Mouse (Mus musculus) intestine, embryonic 16.5 days (tissue): ENCODE data around the gene Grin3b. TPM values are rescaled to one million over a fixed set of nuclear protein-coding genes. Genes with fewer than 3 reads are reported as not detected.

Experiments
- ATAC-seq: fragments of 200-750 bp; cut with Nextera tagmentation; 2 replicates; pipeline ENCODE4 v1.8.0; 2017; ENCODE audit warnings: moderate TSS enrichment, moderate library complexity
- H3K27ac ChIP-seq: fragments of 300-500 bp; sonication (generic); 2 replicates; pipeline ENCODE4 v1.5.1; 2014; ENCODE audit warnings: mild to moderate bottlenecking, low read length
- H3K27me3 ChIP-seq: fragments of 300-500 bp; sonication (generic); replicated peaks from 2 replicates; pipeline ENCODE4 v1.6.1; 2014; ENCODE audit warnings: low read length, control low read depth, mixed read lengths; ENCODE audit not compliant: control insufficient read depth, insufficient read depth
- H3K36me3 ChIP-seq: fragments of 300-500 bp; sonication (generic); 2 replicates; pipeline ENCODE4 v1.6.1; 2014; ENCODE audit warnings: low read length, control low read depth; ENCODE audit not compliant: control insufficient read depth, insufficient read depth
- H3K4me1 ChIP-seq: fragments of 300-500 bp; sonication (generic); 2 replicates; pipeline ENCODE4 v1.6.1; 2014; ENCODE audit warnings: low read length, control low read depth, mixed read lengths; ENCODE audit not compliant: control insufficient read depth, insufficient read depth
- H3K4me2 ChIP-seq: fragments of 300-500 bp; sonication (generic); 2 replicates; pipeline ENCODE4 v1.6.1; 2014; ENCODE audit warnings: low read depth, low read length, control low read depth
- H3K4me3 ChIP-seq: fragments of 300-500 bp; sonication (generic); 2 replicates; pipeline ENCODE4 v1.5.1; 2014; ENCODE audit warnings: mild to moderate bottlenecking, low read length
- H3K9ac ChIP-seq: fragments of 300-500 bp; sonication (generic); 2 replicates; pipeline ENCODE4 v1.6.1; 2014; ENCODE audit warnings: low read depth, low read length
- H3K9me3 ChIP-seq: fragments of 300-500 bp; sonication (generic); 2 replicates; pipeline ENCODE4 v1.6.1; 2016; ENCODE audit warnings: low read length, control low read depth; ENCODE audit not compliant: control insufficient read depth
- WGBS: fragments of 180-500 bp; shearing (Covaris S2); extraction: QIAGEN DNeasy Blood & Tissue Kit; methylation state at CpG from one replicate; pipeline ENCODE4 v1.1.7; 2014; 5-methylcytosine and 5-hydroxymethylcytosine counted together
- polyA plus RNA-seq: library from polyadenylated mRNA; unstranded; fragments of >200 nt; fragmentation: Nextera tagmentation; extraction: Ambion mirVana; gene quantifications from 2 replicates; pipeline ENCODE4 v1.2.1, GENCODE M21; 2015

The Grin3b gene
- polyA plus RNA-seq, 1 experiment from 2014 or later = 0.16 TPM

DNA sequence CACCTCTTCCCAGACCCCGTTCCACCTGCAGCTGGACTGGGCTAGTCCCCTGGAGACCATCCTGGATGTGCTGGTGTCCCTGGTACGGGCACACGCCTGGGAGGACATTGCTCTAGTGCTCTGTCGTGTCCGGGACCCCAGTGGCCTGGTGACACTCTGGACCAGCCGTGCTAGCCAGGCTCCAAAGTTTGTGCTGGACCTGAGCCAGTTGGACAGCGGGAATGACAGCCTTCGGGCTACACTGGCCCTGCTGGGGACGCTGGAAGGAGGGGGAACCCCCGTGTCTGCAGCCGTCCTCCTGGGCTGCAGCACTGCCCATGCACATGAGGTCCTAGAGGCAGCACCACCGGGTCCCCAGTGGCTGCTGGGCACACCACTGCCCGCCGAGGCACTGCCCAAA is 2.3 kb downstream of the Grin3b start:
- Histone ChIP-seq H3K9me3 (no peaks in the 10 kb centered on the region; the same call in 1 of the 2 replicates), H3K4me3 (no peak overlapping the region), H3K4me1 (peaks cover 10% of the 10 kb centered on the region), H3K27ac (no peak overlapping the region), H3K4me2 (no peak overlapping the region), H3K36me3 (peaks cover 25% of the 10 kb centered on the region), H3K27me3 (peaks cover 15% of the 10 kb centered on the region), H3K9ac (no peak overlapping the region)
- WGBS = 57% methylated on average over 14 of the region's 14 CpGs
- ATAC-seq = no peak

- H3K4me2 ChIP-seq = no peak overlapping the region
Observed at GRCm38 (mm10) chr10:79974087-79974486, 3.6 kb downstream of the Grin3b start.

DNA sequence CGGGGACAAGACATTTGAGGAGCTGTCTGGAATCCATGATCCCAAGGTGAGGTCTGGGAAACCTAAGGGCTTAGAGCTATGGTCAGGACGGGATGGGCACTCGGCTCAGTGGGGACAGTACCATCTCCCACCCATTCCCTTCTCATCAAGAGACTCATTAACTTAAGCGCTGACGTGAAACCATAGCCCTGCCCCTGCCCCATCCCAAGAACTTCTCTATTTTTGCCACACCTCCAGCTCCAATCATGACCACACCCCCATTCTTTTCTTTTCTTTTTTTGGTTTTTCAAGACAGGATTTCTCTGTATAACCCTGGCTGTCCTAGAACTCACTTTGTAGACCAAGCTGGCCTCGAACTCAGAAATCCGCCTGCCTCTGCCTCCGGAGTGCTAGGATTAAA is 4.2 kb downstream of the Grin3b start:
- H3K36me3 ChIP-seq = peaks cover 36% of the 10 kb centered on the region
- no peak for ATAC-seq
- peaks cover 15% of the 10 kb centered on the region for H3K27me3 ChIP-seq
- no peak overlapping the region for H3K4me2 ChIP-seq
- no peak overlapping the region for H3K9ac ChIP-seq
- no peak overlapping the region for H3K27ac ChIP-seq
- WGBS = 88% methylated on average over 8 of the region's 8 CpGs
- no peak overlapping the region for H3K4me3 ChIP-seq
- H3K4me1 ChIP-seq = peaks cover 10% of the 10 kb centered on the region
- no peaks in the 10 kb centered on the region; the same call in 1 of the 2 replicates for H3K9me3 ChIP-seq

More at GRCm38 (mm10) chr10:79974087-79974486, 3.6 kb downstream of the Grin3b start:
- no peak for ATAC-seq
- Histone ChIP-seq H3K36me3 (peaks cover 31% of the 10 kb centered on the region), H3K9me3 (no peaks in the 10 kb centered on the region; the same call in 1 of the 2 replicates), H3K27me3 (peaks cover 15% of the 10 kb centered on the region), H3K4me1 (peaks cover 10% of the 10 kb centered on the region), H3K4me3 (no peak overlapping the region), H3K9ac (no peak overlapping the region), H3K27ac (no peak overlapping the region)
- 89% methylated on average over 21 of the region's 21 CpGs for WGBS

GRCm38 (mm10) chr10:79976071-79976721 is 5.7 kb downstream of the Grin3b start:
- 84% methylated on average over 28 of the region's 28 CpGs for whole genome bisulfite sequencing
- Histone ChIP-seq H3K4me2 (no peak overlapping the region), H3K4me1 (peaks cover 2% of the 10 kb centered on the region), H3K9ac (no peak overlapping the region), H3K27me3 (peaks cover 7% of the 10 kb centered on the region), H3K9me3 (no peaks in the 10 kb centered on the region; the same call in 1 of the 2 replicates), H3K27ac (no peak overlapping the region), H3K36me3 (peaks cover 37% of the 10 kb centered on the region), H3K4me3 (no peak overlapping the region)
- no peak for ATAC-seq

DNA sequence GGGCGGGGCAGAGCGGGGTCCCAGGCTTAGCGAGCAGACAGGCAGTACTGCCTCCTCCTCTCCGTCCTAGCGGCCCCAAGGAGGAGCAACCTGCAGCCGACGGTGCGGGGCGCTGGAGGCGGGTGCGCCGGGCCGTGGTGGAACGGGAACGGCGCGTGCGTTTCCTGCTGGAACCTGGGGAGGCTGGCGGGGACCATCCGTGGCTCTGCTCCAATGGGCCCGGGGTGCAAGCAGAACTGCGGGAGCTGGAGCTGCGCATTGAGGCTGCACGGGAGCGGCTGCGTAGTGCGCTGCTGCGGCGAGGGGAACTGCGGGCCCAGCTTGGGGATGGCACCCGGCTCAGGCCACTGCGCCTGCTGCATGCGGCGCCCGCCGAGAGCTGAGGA is 6.2 kb downstream of the Grin3b start:
- Histone ChIP-seq H3K27me3 (peaks cover 2% of the 10 kb centered on the region; the same call in 1 of the 2 replicates), H3K9ac (no peak overlapping the region), H3K27ac (no peak overlapping the region), H3K9me3 (no peaks in the 10 kb centered on the region; the same call in 1 of the 2 replicates), H3K4me1 (no peaks in the 10 kb centered on the region), H3K36me3 (peaks cover 40% of the 10 kb centered on the region), H3K4me3 (no peak overlapping the region), H3K4me2 (no peak overlapping the region)
- ATAC-seq = no peak
- WGBS = 82% methylated on average over 36 of the region's 36 CpGs

DNA sequence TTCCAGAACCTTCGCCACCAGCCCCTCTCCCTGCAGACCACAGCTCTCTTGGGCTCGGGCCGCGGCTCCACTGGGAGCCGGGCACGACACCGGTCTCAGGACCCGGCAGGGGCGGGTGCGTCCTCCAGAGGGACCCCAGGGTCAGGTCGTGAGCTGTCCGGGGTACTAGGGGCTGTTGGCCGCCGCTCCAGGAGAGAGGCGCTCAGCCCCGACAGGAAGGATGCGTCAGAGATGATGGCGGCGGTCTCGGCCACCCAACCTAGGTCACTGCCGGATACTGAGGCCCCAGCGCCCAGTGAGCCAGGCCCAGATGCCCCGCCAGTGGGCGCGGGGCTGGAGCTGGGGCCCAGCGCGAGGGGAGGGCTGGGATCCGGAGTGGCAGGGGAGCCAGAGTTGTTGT is 6.8 kb downstream of the Grin3b start:
- Histone ChIP-seq H3K27ac (no peak overlapping the region), H3K36me3 (peaks cover 41% of the 10 kb centered on the region), H3K9ac (no peak overlapping the region), H3K4me2 (no peak overlapping the region), H3K4me3 (no peak overlapping the region), H3K27me3 (no peaks in the 10 kb centered on the region), H3K9me3 (no peaks in the 10 kb centered on the region; the same call in 1 of the 2 replicates), H3K4me1 (peaks cover 2% of the 10 kb centered on the region)
- no peak for ATAC-seq
- 83% methylated on average over 28 of the region's 28 CpGs for WGBS

DNA sequence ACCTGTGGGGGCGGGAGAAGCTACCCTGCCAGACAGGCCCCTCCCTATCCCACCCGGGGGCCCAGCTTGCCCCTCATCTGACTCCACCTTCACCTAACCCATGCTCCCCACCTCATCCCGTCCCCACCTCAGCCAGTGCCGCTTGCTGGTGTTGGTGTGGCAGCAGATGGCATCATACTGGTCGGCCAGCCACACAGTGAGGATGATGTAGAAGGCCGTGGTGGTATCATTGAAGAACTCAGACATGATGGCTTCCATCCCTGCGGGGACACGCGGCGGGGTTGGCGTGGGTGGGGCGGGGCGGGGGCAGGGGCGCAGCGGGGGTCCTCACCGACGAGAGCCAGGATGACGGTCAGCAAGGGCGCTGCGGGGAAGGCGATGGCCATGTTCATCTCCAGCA is 7.5 kb downstream of the Grin3b start:
- Histone ChIP-seq H3K4me3 (no peak overlapping the region), H3K9ac (no peak overlapping the region), H3K27ac (no peak overlapping the region), H3K36me3 (peaks cover 41% of the 10 kb centered on the region), H3K4me1 (peaks cover 9% of the 10 kb centered on the region), H3K4me2 (no peak overlapping the region), H3K9me3 (no peaks in the 10 kb centered on the region; the same call in 1 of the 2 replicates), H3K27me3 (no peaks in the 10 kb centered on the region)
- 95% methylated on average over 21 of the region's 21 CpGs for WGBS
- ATAC-seq = no peak

DNA sequence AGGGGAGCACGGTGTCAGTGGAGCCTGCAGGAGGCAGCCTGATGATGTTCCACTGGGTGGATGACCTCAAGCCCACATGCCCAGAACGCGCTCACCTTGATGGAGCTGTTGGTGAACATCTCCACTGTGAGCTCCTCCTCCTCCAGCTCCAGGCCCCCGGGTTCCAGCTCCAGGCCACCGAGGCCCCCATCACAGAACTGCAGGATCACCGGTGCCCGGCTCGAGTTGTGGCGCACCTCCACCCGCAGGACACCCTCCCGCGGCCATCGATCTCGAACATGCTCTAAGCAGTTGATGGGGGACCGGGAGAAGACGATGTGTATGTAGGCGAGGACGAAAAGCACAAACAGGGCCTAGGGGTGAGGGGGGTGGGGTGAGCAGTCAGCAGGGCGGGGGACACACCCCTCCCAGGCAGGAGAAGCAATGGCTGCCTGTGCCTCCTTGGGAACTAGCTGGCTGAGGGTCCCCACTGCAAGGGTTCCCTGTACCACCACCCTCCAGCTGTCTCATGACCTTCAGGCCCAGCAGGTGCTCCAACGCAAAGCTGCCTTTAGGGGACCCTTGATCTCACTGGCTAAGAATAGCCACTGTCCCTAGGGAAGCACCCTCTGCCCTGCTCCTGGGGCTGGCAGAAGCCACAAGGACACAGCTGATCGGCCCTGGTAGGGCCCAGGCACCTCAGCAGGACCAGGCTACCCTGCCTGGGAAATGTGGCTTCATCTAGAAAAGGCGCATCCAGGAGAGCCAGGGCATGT is 9.1 kb downstream of the Grin3b start:
- H3K27ac ChIP-seq = no peak overlapping the region
- 90% methylated on average over 22 of the region's 22 CpGs for WGBS
- ATAC-seq = no peak
- H3K4me1 ChIP-seq = peaks cover 14% of the 10 kb centered on the region
- H3K9ac ChIP-seq = no peak overlapping the region
- H3K4me3 ChIP-seq = no peak overlapping the region
- peaks cover 41% of the 10 kb centered on the region for H3K36me3 ChIP-seq
- H3K27me3 ChIP-seq = no peaks in the 10 kb centered on the region
- H3K9me3 ChIP-seq = no peaks in the 10 kb centered on the region; the same call in 1 of the 2 replicates
- H3K4me2 ChIP-seq = no peak overlapping the region

GRCm38 (mm10) chr10:79983205-79983604 is 12.7 kb downstream of the Grin3b start:
- ATAC-seq = no peak
- 71% methylated on average over 5 of the region's 5 CpGs for WGBS

More at GRCm38 (mm10) chr10:79983205-79983604, 12.7 kb downstream of the Grin3b start:
- peaks cover 38% of the 10 kb centered on the region for H3K4me1 ChIP-seq
- peaks cover 15% of the 10 kb centered on the region for H3K36me3 ChIP-seq
- H3K9me3 ChIP-seq = no peaks in the 10 kb centered on the region
- peak overlapping the region; percentile 96; the same call in 1 of the 2 replicates for H3K27ac ChIP-seq
- H3K9ac ChIP-seq = peak overlapping the region; percentile 92
- peak overlapping the region; percentile 88 for H3K4me2 ChIP-seq
- peak overlapping the region; percentile 86 for H3K4me3 ChIP-seq
- no peaks in the 10 kb centered on the region for H3K27me3 ChIP-seq
